Mouse (Mus musculus) kidney, adult 9 months (tissue): ENCODE results near the gene Calm1.
"Not testable (repeated sequence)": the region's sequence is repeated elsewhere in the genome, so short reads cannot be mapped to it uniquely, and the experiment has no call there.

ENCODE experiments used
- DNase-seq: peaks from one replicate; pipeline ENCODE4 v3.0.0; 2022

Gene Calm1

DNA sequence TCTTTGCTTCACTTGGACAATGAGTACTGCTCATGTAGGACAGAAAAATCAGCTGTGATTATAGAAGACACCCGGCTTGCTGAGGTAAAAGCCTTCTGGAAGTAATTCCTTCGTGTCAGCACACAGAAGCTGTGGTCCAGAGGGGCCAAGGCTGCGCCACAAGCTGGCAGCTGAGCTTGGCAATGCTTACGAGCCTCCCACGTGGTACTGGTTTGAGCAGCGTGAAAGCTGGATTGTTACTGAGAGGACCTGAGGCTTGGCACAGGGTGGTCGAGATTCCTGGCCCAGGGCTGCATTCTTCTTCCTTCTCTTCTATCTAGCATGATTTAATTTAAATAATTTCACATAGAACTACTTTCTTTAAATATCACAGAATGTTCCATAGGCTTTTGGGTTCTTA is 2.4 kb upstream of the Calm1 start:
- no peak for DNase-seq

DNA sequence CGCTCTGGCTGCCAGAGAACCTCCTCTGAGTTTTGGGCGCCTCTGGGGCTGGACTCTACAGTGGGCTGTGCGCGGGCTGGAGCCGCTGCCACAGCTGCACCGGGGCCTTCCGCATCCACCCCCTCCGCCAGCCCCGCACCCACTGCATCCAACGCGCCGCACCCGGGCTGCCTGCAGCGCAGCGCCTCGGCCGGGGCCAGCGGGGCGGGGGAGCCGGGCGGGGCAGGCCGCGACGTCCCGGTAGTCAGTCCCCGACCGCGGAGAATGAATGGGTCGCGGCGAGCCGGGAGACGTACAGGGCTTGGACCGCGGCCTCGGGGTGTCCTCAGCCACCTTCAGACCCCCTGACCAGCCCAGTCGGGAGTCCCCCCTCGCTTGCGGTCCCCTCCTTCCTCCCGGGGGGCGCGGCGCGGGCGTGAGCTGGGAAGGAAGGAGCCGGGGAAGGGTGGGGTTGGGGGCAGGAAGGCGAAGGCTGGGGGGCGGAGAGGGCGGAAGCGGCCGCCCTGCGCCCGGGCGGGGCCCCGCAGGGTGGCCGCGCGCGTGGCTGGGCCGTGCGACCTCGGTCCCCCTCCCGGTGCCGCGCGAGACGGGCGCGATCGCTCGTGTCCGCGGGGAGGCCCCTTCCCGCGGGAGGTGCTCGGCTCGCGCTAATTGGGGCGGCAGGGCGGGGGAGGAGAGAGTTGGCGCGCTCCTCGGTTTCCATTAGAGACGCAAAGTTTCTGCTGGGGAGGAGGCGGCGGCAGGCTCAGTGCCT is 833 bp downstream of the Calm1 start:
- peak; percentile 54 for DNase-seq

DNA sequence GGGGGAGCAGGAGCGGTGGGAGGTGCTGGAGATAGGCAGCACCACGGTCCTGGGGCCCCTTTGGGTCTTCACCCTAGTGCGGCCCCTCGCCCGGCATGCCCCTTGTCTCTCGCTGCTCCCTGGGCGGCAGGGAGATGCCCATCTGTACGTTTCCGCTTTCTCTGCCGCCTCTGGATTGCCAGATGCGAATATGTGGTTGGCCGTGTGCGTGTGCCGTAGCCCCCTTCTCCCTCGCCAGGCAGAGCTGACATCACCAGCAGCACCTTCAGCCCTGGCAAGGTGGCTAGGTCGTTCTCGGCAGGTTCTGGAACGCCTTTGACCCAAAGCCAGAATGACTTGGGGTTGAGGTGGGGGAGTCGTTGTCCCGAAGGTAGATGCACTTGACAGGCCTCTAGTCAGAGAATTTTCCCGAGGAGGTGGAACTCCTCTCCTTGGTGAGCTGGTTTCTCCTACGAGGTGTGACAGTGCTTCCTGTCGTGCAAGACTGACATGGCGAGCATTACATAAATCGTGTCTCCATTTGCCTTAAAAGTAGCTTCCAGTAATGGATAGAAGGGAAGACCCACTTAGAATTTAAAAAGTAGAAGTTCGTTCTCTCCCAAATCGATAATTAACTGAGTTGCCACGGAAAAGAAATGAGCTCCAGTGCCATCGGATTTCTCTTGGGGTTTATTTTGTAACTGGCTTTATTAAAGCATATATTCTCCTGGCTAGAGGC is 1.6 kb downstream of the Calm1 start:
- DNase-seq: peak; percentile 38

DNA sequence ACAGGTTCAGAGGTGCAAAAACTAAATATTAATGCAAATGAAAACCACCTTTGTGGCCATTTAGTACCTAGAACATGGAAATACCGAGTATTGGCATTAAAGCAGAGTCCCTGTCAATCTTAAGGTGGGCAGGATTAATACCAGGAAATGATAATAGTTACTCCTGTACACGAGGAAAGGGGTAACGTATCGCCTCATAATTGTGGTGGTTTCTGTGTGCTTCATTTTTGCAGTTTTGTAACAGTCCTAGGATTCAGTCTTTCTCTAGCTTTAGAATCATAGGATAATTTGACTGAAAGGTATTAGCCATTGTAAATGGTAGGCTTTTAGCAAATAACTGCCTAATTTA is 2.1 kb downstream of the Calm1 start:
- no peak for DNase-seq

DNA sequence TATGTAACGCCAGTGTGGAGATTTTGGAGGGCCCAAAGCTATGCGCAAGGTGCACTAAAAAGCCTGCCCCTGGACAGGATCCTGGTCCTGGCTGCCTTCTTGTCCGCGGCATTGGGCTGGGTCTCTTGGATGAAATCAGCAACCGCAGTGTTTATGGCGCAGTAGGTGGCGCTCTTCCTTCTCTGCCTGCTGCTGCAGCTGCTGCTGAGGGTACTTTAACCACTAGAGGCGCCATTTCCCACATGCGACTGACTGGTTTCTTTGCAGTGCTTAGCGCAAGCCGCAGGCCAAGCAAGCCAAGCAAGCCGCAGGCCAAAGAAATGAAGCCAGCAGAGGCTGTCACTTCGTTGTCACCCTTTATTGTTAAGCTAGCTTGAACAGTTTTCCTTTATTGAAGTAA is 2.6 kb downstream of the Calm1 start:
- DNase-seq: peak; percentile 98

DNA sequence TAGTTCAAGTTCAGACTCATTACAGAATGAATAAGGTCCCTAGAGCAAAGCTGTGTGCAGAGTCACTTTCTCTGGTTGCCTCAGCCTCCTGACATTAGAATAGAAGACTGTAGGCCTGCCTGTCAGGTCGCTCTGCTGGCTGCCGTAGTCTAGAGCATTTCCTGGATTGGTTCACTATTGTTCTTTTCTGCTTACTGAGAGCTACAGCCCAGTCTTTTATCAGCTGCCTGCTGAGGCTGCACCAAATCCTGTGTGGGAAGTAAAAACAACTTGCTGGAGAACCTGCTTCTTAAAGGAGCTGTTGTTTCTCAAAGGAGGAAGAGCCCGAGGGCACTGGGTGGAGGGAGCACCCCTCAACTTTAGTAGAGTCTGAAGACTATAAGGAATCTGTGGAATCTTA is 4.5 kb downstream of the Calm1 start:
- DNase-seq: no peak

DNA sequence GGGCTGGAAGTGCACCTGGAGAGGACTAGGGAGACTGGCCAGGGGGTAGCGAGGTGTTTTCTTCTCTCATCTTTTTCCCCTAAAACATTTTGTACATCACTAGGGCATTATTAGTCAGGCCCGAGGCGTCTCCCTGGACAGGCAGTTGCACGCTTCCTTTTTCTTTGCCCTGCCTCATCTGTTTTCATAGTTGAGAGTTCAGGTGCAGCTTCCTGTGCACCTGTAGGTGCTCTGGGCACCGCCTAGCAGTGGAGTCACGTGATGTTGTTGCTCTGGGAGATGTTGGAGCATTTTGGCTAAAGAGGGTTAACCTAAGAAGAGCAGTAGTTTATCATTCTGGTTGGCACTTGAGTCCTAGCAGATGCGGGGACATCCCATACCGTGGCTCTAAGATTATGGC is 5.9 kb downstream of the Calm1 start:
- no peak for DNase-seq

DNA sequence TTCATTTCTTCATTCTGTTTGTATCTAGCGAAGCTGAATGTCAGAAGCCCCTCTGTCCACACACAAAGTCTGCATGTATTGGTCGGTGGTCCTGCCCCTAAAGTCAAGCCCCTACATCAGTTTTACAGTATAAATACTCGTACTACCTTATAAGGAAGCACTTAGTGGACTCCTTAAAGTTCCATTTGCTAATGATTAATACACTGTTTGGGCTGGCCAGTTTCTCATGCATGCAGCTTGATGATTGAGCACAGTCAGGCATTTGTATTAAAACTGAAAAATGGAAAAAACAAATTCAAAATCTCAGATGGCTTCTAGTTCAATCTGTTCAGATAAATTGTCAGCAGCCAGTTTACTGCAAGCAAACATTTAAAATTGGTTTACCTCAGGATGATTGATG is 7.3 kb downstream of the Calm1 start:
- peak; percentile 61 for DNase-seq

DNA sequence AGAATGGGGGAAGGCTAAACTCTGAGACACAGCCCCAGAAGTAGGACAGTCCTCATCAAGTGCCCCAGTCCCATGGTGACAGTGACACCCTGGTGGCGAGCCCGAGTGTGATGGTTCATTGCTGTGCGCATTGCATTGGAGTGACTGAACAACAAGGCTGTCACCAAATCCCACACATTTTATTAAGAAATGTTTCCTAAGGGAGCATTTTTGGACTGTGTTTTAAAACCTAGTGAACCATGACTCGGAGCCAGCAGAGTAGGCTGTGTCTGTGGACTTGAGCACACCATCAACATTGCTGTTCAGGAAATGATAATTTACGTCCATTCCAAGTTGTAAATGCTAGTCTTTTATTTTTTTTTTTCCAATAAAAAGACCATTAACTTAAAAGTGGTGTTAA is 7.7 kb downstream of the Calm1 start:
- DNase-seq: peak; percentile 61

DNA sequence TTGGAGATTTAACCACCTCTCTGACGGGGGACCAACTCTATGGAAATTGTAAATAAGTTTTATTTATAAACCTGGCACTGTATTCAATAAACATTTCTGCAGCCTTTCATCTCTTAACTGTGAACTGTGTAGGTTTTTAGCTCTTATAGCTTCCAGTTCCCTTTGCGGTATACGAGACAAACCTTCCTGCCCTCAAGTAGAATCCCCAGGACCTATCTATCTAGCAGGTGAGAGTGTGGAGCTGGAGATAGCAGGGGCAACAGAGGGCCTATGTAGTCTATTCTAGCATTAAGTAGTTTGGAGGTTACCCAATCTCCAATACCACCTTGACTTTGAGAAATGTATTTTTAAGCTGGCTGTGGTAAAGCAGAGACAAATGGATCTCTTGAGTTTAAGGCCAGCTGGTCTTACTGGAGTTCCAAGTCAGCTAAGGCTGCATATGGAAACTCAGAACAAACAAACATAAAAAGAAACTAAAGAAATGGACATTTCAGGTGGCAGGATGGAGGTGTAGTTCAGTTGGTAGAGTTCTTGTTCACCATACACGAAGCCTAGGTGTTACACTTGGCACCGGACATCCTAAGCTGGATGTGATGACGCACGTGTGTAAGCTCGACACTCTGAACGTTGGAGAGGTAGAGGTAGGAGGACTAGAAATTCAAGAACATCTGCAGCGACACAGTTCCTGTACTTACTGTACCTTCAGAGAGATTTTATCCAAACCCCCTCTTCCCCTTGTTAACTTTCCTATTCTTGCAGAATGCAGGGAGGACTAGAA is 10.7 kb downstream of the Calm1 start:
- no peak for DNase-seq

DNA sequence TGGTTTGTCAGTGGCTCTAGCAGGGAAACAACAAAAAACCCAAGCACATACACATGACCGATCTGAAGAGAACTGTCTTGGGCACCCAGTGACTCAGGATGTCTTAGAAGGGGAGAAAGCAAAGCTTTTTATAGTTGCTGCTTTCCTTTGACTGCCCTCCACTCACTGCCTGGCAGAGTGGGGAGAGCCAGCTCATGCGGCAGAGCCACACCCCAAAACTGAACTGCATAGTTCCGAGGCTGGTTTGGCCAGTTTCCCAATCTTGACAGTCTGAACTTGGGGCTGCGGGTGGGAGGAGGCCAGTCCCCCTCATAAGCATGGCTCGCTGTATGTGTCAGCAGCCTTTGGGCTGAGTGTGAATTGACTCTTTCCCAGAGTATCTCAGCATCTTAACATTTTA is 11.7 kb downstream of the Calm1 start:
- no peak for DNase-seq

DNA sequence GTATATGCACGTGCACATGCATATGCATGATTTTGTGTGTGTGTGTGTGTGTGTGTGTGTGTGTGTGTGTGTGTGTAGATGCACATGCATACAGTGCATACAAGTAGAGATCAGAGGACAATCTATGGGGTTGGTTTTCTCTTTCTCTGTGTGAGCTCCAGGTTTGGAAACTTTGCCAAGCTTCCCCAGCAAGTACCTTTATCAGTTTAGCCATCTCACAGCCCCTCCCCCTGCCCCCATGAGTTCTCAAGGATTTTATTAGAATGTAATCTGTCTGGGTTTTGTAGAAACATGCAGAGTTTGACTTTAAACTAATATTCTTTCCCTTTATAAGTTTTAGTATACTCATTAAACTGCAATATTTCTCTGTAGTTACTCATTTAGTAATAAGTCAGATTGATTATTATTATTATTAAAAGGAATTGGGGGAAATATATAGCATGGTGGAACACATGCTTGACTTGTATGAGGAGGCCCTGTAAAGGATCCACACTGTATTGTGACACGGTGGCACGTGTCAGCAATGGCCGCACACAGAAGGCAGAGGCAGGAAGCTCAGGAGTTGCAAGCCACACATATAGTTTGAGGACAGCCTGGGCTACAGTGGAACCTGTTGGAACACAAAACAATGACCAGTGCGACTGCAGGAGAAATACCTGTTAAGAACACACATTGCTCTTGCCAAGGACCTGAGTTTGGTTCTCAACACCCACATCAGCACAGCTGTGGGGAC is 12.4 kb downstream of the Calm1 start:
- no peak for DNase-seq

DNA sequence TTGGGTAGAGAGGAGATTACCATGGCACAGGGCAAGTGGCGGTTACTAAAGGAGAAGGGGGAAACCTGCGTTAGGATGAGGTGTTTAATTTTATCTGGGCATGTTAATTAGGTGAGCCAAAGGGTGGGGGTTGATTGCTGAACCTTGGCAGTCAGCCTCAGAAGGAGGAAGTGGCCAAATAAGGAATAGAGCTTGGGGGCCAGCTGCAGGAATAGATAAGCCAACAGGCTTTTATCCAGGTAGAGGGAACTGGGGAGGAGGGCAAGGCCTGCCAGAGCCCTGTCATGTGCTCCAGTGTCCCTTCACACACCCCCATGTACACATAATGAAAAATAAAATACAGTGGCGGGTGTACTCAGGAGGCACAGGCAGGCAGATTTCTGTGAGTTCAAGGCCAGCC is 13.2 kb downstream of the Calm1 start:
- DNase-seq: no peak

DNA sequence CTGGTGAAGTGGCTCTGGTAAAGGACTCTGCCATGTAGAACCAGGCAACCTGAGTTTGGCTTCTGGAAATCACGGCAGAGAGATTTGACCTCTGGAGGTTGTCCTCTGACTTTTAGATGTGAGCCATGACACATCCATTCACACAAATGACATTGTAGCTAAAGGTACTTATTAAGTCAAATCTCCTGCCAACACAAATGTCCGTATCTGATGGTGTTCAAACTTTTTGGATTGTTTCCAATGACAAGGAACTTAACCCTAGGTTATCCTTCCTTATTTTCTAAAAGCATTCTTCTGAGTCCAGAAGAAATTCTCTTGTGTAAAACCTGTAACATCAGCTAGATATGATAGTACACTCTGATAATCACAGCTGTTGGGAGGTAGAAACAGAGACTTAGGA is 13.9 kb downstream of the Calm1 start:
- no peak for DNase-seq

DNA sequence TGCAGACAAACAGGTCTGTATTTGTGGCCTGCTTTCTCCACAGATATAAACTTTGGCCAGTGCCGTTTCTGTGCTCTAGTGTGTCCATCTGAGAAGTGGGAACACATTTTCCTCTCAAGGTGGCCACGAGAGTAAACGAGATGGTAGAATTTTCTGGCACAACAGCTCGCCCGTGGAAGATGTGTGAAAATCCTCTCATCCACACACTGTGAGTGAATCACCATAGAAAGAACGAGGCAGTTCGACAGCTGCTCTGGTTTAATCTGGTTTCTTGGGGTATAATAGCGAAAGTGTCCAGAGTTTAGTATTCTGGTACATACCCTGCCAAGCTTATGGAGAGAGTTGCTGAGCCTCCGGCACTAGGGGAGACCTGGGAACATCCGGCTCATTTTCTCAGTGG is 14.9 kb downstream of the Calm1 start:
- no peak for DNase-seq

DNA sequence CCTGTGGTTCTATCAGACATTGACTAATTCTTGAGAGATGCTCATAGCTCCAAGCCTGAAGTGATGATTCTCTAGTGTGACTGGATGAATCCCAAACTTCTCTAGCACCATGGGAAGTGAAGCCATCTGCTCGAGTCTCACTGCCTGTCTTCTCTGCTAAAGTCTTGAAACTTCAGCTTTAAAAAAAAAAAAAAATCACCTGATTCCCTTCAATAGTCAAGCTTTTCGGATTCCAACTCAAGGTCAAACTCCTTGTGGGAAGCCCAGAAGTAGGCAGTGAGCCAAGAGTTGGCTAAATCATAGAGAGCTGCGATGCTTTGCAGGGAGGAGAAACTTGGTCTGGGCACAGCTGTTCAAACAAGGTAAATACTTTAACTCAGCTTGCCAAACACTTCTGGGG is 15.5 kb downstream of the Calm1 start:
- peak; percentile 80 for DNase-seq

DNA sequence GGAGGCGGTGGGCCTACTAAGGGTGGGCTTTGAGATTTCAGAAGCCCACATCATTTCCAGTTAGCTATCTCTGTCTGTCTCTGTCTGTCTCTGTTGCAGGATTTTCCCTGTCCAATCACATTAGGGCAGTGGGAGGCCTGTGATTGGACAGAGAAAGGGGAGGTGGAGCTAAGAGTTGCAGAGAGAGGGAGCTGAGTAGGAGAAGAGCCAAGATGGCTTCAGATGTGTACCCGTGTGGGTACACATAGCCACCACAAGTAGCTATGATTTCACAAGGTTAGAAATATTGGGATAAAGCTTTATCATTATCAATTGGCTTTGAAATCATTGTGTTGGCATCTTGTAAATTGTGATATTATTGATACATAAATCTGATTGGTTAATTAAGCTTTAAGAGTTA is 17.9 kb downstream of the Calm1 start:
- not testable (repeated sequence) for DNase-seq

DNA sequence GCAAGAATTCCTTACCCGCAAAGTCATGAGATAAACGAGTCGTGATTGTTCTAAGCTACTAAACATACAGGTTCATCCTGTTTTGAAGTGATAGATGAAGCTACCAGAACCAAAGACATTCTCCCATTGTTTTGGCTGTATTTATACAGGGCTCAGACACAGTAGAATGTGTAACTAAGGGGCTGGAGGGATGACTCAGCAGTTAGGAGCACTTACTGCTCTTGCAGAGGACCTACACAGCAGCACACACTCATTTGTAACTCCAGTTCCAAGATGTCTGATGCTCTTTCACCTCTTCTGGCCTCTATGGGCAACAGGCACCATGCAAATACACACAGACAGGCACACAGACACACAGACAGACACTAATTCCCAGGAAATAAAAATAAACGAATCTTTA is 20.8 kb downstream of the Calm1 start:
- DNase-seq: no peak

DNA sequence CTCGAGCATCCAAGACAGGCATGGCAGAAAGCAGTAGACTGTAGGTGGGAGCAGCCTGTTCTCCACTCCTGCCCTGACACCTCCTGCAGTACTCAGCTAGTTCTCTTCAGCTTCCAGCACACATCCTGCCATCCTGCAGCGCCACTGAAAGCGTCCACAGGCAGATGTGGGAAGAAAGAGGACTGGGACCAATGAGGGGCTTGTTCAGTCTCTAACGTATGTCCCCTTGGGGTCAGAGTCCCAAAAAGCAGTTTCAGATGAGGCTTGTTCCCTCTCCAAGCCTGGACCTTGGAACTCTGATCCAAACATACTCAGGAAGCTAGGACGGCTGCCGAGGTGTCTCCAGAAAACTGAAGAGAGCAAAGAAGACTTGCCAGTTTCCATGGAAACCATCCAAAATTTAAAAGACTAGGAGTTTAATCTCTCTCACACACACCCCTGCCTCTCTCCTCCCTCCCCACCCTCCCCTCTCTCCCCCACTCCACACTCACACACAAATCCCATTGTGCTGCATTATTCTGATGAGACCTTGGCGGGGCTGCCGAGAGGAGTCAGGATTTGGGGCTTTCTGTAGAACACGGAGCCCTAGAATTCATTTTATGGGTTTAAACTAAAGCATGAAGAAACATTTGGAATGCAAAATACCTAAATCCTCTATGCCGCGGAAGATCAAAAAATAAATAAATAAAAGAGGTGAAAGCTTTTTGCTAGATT is 22.5 kb downstream of the Calm1 start:
- DNase-seq: no peak

DNA sequence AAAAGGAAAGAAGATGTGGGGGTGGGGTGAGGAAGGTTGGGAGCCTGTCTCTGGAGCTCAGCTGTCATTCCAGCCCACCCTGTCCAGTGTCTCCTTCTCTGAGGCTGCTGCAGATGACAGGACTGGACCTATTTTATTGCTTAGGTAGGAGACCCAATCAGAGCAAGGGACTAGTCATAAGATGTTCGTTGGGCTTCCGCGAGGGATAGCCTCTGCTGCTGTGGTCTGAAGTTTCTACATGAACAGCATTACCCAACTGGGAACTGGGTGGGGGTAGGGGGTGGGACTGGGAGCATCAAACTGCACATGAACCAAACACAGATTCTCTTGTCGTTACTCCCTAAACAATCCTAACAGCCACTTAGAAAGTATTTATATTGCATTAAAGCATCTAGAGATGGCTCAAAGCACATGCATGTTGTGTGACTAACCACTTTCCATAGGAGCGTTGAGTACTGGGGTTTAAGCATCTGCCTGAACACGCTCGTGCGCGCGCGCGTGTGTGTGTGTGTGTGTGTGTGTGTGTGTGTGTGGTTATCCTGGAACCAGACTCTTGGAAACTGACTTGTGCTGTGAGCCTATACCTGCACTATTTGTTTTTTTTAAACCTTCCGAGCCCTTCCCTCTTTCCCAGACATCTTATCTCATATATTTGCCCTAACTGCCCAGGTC is 23.2 kb downstream of the Calm1 start:
- DNase-seq: no peak

DNA sequence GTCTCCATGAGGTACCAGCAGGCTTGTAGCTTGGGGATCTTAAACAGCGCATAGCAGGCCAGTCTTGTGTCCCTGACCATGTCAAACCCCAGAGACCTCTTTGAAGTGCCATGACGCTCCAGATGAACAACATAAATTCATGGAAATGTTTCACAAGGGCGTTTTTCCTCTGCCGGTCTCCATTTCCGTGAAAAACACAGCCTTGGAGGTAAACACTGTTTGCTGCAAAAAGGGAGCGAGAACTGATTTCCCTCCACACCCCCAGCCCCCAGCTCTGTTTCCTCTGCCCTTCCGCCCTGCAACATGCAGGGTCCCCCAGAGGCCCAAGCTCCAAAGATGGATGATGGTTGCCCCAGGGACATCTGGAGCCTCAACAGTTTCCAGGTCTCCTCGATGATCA is 24.3 kb downstream of the Calm1 start:
- DNase-seq: no peak

DNA sequence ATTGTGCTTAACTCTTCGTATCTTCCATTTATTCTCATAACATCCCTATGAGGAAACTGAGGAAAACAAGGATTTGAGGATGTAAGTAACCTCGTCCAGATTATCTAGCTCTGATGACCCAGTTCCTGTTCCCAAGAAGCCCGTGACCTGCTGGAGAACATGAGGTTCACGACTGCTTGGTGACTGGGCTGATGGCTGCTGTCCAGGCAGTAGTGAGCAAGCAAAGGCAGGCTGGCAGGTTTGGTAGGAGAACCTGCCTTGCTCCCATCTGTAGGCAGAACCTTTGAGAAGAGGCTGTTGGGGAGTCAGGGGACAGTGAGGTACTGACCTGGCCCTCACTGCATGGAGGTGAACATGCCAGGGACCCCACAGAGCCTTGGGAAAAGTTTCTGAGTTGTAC is 26.0 kb downstream of the Calm1 start:
- DNase-seq: no peak
